Mouse (Mus musculus) intestine, embryonic 16.5 days (tissue): ENCODE measurements around the gene Gm20388. TPM values are rescaled to one million over a fixed set of nuclear protein-coding genes. Genes with fewer than 3 reads are reported as not detected.
A peak's percentile ranks its signal among the peaks of the same experiment; 100 is the strongest.

Source experiments
- ATAC-seq: fragments of 200-750 bp; cut with Nextera tagmentation; 2 replicates; pipeline ENCODE4 v1.8.0; 2017; ENCODE audit warnings: moderate TSS enrichment, moderate library complexity
- H3K27ac ChIP-seq: fragments of 300-500 bp; sonication (generic); 2 replicates; pipeline ENCODE4 v1.5.1; 2014; ENCODE audit warnings: mild to moderate bottlenecking, low read length
- H3K27me3 ChIP-seq: fragments of 300-500 bp; sonication (generic); replicated peaks from 2 replicates; pipeline ENCODE4 v1.6.1; 2014; ENCODE audit warnings: low read length, control low read depth, mixed read lengths; ENCODE audit not compliant: control insufficient read depth, insufficient read depth
- H3K36me3 ChIP-seq: fragments of 300-500 bp; sonication (generic); 2 replicates; pipeline ENCODE4 v1.6.1; 2014; ENCODE audit warnings: low read length, control low read depth; ENCODE audit not compliant: control insufficient read depth, insufficient read depth
- H3K4me1 ChIP-seq: fragments of 300-500 bp; sonication (generic); 2 replicates; pipeline ENCODE4 v1.6.1; 2014; ENCODE audit warnings: low read length, control low read depth, mixed read lengths; ENCODE audit not compliant: control insufficient read depth, insufficient read depth
- H3K4me2 ChIP-seq: fragments of 300-500 bp; sonication (generic); 2 replicates; pipeline ENCODE4 v1.6.1; 2014; ENCODE audit warnings: low read depth, low read length, control low read depth
- H3K4me3 ChIP-seq: fragments of 300-500 bp; sonication (generic); 2 replicates; pipeline ENCODE4 v1.5.1; 2014; ENCODE audit warnings: mild to moderate bottlenecking, low read length
- H3K9ac ChIP-seq: fragments of 300-500 bp; sonication (generic); 2 replicates; pipeline ENCODE4 v1.6.1; 2014; ENCODE audit warnings: low read depth, low read length
- H3K9me3 ChIP-seq: fragments of 300-500 bp; sonication (generic); 2 replicates; pipeline ENCODE4 v1.6.1; 2016; ENCODE audit warnings: low read length, control low read depth; ENCODE audit not compliant: control insufficient read depth
- WGBS: fragments of 180-500 bp; shearing (Covaris S2); extraction: QIAGEN DNeasy Blood & Tissue Kit; methylation state at CpG from one replicate; pipeline ENCODE4 v1.1.7; 2014; 5-methylcytosine and 5-hydroxymethylcytosine counted together
- polyA plus RNA-seq: library from polyadenylated mRNA; unstranded; fragments of >200 nt; fragmentation: Nextera tagmentation; extraction: Ambion mirVana; gene quantifications from 2 replicates; pipeline ENCODE4 v1.2.1, GENCODE M21; 2015

Gene Gm20388
- polyA plus RNA-seq, 1 experiment from 2014 or later: 5.8 TPM

DNA sequence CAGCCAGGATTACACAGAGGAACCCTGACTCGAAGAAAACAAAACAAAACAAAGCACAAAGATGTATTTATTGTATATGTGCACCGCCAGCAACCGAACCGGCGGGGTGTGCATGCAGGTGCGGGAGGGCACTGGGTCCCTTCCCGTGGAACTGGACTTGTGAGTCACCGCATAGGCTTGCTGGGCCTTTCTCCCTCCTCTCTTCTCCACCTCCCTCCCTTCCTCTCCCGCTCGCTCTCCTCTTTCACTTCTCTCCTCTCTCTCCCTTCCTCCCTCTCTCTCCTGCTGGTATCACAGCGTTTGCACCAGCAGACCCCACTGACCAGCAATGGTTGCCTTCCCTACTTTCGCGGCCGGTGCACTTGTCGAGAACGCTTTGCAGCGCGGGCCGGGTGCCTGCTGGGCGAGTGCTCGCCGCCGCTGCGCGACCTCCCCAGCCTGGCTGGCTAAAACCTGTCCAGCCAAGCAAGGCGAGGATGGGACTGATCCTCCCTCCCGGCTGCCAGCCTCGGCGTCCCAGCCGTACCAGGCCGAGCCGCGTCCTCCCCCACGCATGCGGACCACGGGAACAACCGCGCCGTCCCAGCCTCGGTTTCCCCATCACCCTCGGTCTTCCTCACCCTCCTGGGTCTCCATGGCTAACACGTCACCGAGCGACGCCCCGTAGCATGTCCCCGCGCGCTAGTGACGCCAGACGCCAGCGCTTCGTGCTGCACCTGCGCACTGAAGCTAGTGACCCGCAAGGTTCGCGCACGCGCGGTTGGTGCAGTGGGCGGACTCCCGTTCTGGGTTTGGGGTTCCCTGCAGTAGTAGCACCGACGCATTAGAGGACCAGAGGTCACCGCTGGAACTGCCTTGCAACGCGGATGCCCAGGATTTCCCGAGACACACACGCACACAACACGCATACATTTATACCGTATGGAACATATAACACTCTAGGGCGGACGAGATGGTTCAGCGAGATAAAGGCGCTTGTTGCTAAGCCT lies 1197.3 kb downstream of the Gm20388 start, which contains the start of gene Mthfsd:
Gene Mthfsd (minus strand): TSS at position 725 of the 989 bp plus-strand sequence.
- Histone ChIP-seq H3K4me2 (peak within 1 kb of the TSS; percentile 91), H3K27me3 (peaks cover 5% of the 10 kb centered on the region; the same call in 1 of the 2 replicates), H3K9me3 (no peaks in the 10 kb centered on the region), H3K27ac (0 out of 2 replicates have a peak within 1 kb of the TSS, but pooled peaks have one; percentile 25), H3K9ac (peak within 1 kb of the TSS; percentile 91), H3K4me3 (peak within 1 kb of the TSS; percentile 89), H3K4me1 (peaks cover 9% of the 10 kb centered on the region), H3K36me3 (no peaks in the 10 kb centered on the region)
- 1% methylated on average over 75 of the region's 75 CpGs for WGBS
- peak; percentile 93 for ATAC-seq

DNA sequence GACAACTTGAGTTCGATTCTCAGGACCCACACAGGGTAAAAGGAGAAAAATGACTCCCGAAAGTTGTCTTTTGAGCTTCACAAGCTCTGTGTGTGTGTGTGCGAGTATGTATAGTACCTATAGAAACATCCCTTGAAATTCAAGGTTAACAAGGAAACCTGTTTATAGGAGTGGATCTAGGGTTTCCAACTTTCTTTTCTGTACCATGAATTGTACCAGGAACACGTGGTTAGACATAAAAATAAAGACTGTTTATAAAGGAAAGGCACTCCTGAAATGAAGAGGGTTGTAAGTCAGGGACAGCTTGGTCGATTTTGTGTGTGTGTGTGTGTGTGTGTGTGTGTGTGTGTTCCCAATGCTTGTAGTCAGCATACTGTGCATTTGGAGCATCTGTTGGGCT lies 1198.0 kb downstream of the Gm20388 start:
- Histone ChIP-seq H3K27ac (0 out of 2 replicates have a peak overlapping the region, but pooled peaks have one; percentile 2), H3K4me3 (peak overlapping the region; percentile 89), H3K9ac (peak overlapping the region; percentile 65), H3K4me2 (peak overlapping the region; percentile 91), H3K4me1 (peaks cover 9% of the 10 kb centered on the region), H3K36me3 (no peaks in the 10 kb centered on the region), H3K27me3 (peaks cover 6% of the 10 kb centered on the region), H3K9me3 (no peaks in the 10 kb centered on the region)
- no peak for ATAC-seq
- WGBS: 11% methylated on average over 5 of the region's 5 CpGs

DNA sequence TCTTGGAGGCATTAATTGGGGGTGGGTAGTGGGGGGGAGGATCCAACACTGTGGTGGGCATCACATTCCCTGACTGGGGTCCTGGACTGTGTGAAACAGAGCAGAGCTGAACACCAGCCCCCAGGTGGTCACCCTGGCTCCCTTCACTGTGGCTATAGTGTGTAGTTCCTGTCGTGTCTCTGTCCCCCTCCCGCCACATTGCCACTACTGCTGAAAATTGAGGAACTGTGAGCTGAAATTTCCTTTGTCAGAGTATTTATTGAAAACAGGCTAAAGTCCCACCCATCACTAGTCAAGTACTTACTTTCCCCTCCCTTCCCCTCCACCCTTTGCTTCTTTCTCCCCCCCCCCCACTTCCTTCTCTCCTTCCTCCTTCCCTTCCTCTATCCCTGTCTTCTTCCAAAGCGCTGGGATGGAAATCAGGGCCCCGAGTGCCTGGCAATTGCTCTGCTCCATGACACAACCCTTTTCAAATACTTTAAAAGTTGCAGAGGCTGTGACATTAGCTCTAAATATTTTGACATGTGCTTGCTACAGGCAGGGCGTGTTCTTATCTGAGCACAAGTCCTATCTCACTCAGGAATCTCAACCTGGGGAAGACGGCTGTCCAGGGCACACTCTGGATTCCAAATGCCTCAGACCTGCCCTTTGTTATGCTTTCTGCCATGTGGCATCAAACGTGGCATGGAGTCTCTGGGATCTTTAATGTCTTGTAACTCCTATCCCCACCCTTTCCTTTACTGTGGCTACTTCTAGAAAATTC lies 1200.7 kb downstream of the Gm20388 start:
- Histone ChIP-seq H3K36me3 (no peaks in the 10 kb centered on the region), H3K27ac (no peak overlapping the region), H3K4me3 (no peak overlapping the region), H3K9ac (no peak overlapping the region), H3K4me2 (no peak overlapping the region), H3K9me3 (no peaks in the 10 kb centered on the region), H3K27me3 (peaks cover 27% of the 10 kb centered on the region), H3K4me1 (peaks cover 11% of the 10 kb centered on the region)
- WGBS: 42% methylated on average over 7 of the region's 7 CpGs
- no peak for ATAC-seq

DNA sequence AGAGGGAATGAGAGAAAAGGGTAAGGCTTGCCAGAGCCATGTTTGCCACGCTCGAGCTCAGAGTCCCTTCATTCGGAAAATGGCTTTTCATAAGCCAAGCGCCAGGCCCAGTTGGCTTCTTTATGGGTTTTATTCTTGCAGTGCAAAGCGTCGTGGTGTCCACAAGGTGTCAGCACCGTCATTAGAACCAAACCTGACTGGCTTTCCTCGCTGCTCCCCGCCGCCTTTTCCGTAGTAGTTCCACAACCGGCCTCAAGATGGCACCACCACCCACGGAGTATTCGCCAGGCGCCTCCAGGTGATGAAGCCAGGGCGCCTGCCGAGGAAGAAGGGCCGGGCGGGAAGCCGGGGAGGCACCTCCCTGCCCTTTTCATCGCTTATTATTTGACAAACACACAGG lies 1202.6 kb downstream of the Gm20388 start:
- H3K27me3 ChIP-seq: peaks cover 46% of the 10 kb centered on the region

DNA sequence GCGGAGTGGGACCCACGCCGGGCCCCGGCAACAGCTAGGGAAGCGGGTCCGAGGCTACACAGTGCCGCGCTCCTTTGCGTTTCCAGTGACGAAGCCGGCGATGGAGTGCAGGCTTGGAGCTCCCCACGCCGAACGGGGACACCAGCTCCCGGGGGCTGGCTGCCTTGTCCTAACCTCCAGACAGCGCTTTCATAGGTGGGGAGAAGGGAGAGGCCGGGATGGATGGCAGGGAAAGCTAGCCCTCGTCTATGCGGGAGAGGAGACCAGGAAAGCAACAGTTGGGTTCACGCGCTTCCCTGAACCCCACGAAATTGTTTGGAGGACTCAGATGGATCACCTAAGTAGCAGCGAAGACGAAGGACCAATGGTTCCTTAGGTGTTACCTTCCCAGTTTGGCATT lies 1204.5 kb downstream of the Gm20388 start:
- H3K36me3 ChIP-seq: no peaks in the 10 kb centered on the region
- no peak overlapping the region for H3K4me2 ChIP-seq
- no peak overlapping the region for H3K4me3 ChIP-seq
- H3K4me1 ChIP-seq: peaks cover 15% of the 10 kb centered on the region
- peaks cover 60% of the 10 kb centered on the region for H3K27me3 ChIP-seq
- no peak overlapping the region for H3K27ac ChIP-seq
- H3K9ac ChIP-seq: no peak overlapping the region
- 0 out of 2 replicates have a peak, but pooled peaks cover 3% of the 10 kb centered on the region for H3K9me3 ChIP-seq
- WGBS: 3% methylated on average over 25 of the region's 25 CpGs
- ATAC-seq: no peak

More for the DNA sequence above, 1202.6 kb downstream of the Gm20388 start:
- ATAC-seq: peak; percentile 66
- Histone ChIP-seq H3K27ac (no peak overlapping the region), H3K9me3 (0 out of 2 replicates have a peak, but pooled peaks cover 3% of the 10 kb centered on the region), H3K4me2 (no peak overlapping the region), H3K4me3 (no peak overlapping the region), H3K9ac (no peak overlapping the region), H3K36me3 (no peaks in the 10 kb centered on the region), H3K4me1 (peaks cover 15% of the 10 kb centered on the region)
- 1% methylated on average over 21 of the region's 21 CpGs for WGBS

DNA sequence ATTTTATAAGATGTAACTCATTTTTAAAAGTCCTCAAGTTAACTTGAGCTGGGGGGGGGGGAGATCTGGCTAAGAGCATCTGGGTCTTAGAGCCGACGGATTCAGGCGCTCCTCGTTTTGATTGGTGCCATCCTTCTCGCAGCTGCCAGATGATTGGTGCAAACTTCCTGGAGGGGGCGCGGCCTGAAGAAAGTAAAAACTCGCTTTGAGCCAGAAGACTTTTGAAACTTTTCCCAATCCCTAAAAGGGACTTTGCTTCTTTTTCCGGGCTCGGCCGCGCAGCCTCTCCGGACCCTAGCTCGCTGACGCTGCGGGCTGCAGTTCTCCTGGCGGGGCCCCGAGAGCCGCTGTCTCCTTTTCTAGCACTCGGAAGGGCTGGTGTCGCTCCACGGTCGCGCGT lies 1205.3 kb downstream of the Gm20388 start, which contains the start of gene Foxc2:
Gene Foxc2 (plus strand): TSS at position 224 of the 400 bp plus-strand sequence.
- ATAC-seq: peak; percentile 71
- peaks cover 63% of the 10 kb centered on the region for H3K27me3 ChIP-seq
- H3K9ac ChIP-seq: peak within 1 kb of the TSS; percentile 61

DNA sequence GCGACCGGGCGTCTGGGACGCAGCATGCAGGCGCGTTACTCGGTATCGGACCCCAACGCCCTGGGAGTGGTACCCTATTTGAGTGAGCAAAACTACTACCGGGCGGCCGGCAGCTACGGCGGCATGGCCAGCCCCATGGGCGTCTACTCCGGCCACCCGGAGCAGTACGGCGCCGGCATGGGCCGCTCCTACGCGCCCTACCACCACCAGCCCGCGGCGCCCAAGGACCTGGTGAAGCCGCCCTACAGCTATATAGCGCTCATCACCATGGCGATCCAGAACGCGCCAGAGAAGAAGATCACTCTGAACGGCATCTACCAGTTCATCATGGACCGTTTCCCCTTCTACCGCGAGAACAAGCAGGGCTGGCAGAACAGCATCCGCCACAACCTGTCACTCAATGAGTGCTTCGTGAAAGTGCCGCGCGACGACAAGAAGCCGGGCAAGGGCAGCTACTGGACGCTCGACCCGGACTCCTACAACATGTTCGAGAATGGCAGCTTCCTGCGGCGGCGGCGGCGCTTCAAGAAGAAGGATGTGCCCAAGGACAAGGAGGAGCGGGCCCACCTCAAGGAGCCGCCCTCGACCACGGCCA lies 1206.0 kb downstream of the Gm20388 start:
- Histone ChIP-seq H3K4me1 (peaks cover 15% of the 10 kb centered on the region), H3K4me2 (peak overlapping the region; percentile 90), H3K27ac (no peak overlapping the region), H3K9me3 (0 out of 2 replicates have a peak, but pooled peaks cover 3% of the 10 kb centered on the region), H3K27me3 (peaks cover 69% of the 10 kb centered on the region), H3K9ac (peak overlapping the region; percentile 61), H3K4me3 (peak overlapping the region; percentile 58), H3K36me3 (no peaks in the 10 kb centered on the region)
- under 1% methylated on average over 51 of the region's 55 CpGs for WGBS
- peak; percentile 39; the same call in 1 of the 2 replicates for ATAC-seq

More for the DNA sequence above, 1205.3 kb downstream of the Gm20388 start, which contains the start of gene Foxc2:
- WGBS: under 1% methylated on average over 25 of the region's 25 CpGs
- Histone ChIP-seq H3K9me3 (0 out of 2 replicates have a peak, but pooled peaks cover 3% of the 10 kb centered on the region), H3K4me3 (peak within 1 kb of the TSS; percentile 58), H3K4me1 (peaks cover 15% of the 10 kb centered on the region), H3K4me2 (peak within 1 kb of the TSS; percentile 90), H3K36me3 (no peaks in the 10 kb centered on the region), H3K27ac (no peak within 1 kb of the TSS)

DNA sequence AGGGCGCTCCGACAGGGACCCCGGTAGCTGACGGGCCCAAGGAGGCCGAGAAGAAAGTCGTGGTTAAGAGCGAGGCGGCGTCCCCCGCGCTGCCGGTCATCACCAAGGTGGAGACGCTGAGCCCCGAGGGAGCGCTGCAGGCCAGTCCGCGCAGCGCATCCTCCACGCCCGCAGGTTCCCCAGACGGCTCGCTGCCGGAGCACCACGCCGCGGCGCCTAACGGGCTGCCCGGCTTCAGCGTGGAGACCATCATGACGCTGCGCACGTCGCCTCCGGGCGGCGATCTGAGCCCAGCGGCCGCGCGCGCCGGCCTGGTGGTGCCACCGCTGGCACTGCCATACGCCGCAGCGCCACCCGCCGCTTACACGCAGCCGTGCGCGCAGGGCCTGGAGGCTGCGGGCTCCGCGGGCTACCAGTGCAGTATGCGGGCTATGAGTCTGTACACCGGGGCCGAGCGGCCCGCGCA lies 1206.6 kb downstream of the Gm20388 start:
- Histone ChIP-seq H3K4me2 (peak overlapping the region; percentile 90), H3K36me3 (no peaks in the 10 kb centered on the region), H3K4me1 (peaks cover 15% of the 10 kb centered on the region), H3K9me3 (0 out of 2 replicates have a peak, but pooled peaks cover 3% of the 10 kb centered on the region), H3K27me3 (peaks cover 73% of the 10 kb centered on the region), H3K9ac (no peak overlapping the region), H3K27ac (no peak overlapping the region), H3K4me3 (peak overlapping the region; percentile 58)
- ATAC-seq: no peak
- 1% methylated on average over 62 of the region's 62 CpGs for WGBS
